Mouse (Mus musculus) limb, embryonic 15.5 days (tissue): ENCODE results near the gene Rnf111. TPM values are rescaled to one million over a fixed set of nuclear protein-coding genes. Genes with fewer than 3 reads are reported as not detected.

ENCODE experiments used
- ATAC-seq: fragments of 200-750 bp; cut with Nextera tagmentation; 2 replicates; pipeline ENCODE4 v1.8.0; 2017; ENCODE audit warnings: low read depth, moderate TSS enrichment; ENCODE audit not compliant: insufficient number of reproducible peaks, low FRiP score, low TSS enrichment
- H3K27ac ChIP-seq: fragments of 300-500 bp; sonication (generic); 2 replicates; pipeline ENCODE4 v1.5.1; 2015; ENCODE audit warnings: moderate library complexity, mild to moderate bottlenecking, inconsistent platforms
- H3K27me3 ChIP-seq: fragments of 300-500 bp; sonication (generic); 2 replicates; pipeline ENCODE4 v1.6.1; 2015; ENCODE audit warnings: inconsistent platforms
- H3K36me3 ChIP-seq: fragments of 300-500 bp; sonication (generic); 2 replicates; pipeline ENCODE4 v1.6.1; 2015; ENCODE audit warnings: inconsistent platforms
- H3K4me1 ChIP-seq: fragments of 300-500 bp; sonication (generic); 2 replicates; pipeline ENCODE4 v1.6.1; 2015; ENCODE audit warnings: inconsistent platforms
- H3K4me2 ChIP-seq: fragments of 300-500 bp; sonication (generic); 2 replicates; pipeline ENCODE4 v1.6.1; 2015; ENCODE audit warnings: mild to moderate bottlenecking, inconsistent platforms
- H3K4me3 ChIP-seq: fragments of 300-500 bp; sonication (generic); 2 replicates; pipeline ENCODE4 v1.5.1; 2015; ENCODE audit warnings: mild to moderate bottlenecking, inconsistent platforms
- H3K9ac ChIP-seq: fragments of 300-500 bp; sonication (generic); 2 replicates; pipeline ENCODE4 v1.6.1; 2015; ENCODE audit warnings: inconsistent platforms
- H3K9me3 ChIP-seq: fragments of 300-500 bp; sonication (generic); 2 replicates; pipeline ENCODE4 v1.6.1; 2016; ENCODE audit warnings: inconsistent platforms
- WGBS: fragments of 180-500 bp; shearing (Covaris S2); methylation state at CpG from one replicate; pipeline ENCODE4 v1.1.7; 2015; 5-methylcytosine and 5-hydroxymethylcytosine counted together
- polyA plus RNA-seq: library from polyadenylated mRNA; unstranded; fragments of >200 nt; fragmentation: Nextera tagmentation; extraction: Ambion mirVana; gene quantifications from 2 replicates; pipeline ENCODE4 v1.2.1, GENCODE M21; 2015

The Rnf111 gene
- polyA plus RNA-seq, 1 experiment from 2014 or later: 25.5 TPM

- WGBS: 56% methylated on average over 12 of the region's 12 CpGs
- no peak overlapping the region for H3K27ac ChIP-seq
- no peak overlapping the region for H3K4me2 ChIP-seq
- no peak overlapping the region for H3K4me3 ChIP-seq
- peaks cover 24% of the 10 kb centered on the region for H3K36me3 ChIP-seq
- H3K4me1 ChIP-seq: peaks cover 11% of the 10 kb centered on the region
- ATAC-seq: no peak
- H3K9me3 ChIP-seq: no peaks in the 10 kb centered on the region
- H3K27me3 ChIP-seq: no peaks in the 10 kb centered on the region
- H3K9ac ChIP-seq: no peak overlapping the region
These were observed 111.6 kb downstream of the Rnf111 start for GRCm38 (mm10) chr9:70391660-70392562.

- H3K36me3 ChIP-seq: peaks cover 25% of the 10 kb centered on the region
- no peak for ATAC-seq
- no peaks in the 10 kb centered on the region for H3K27me3 ChIP-seq
- H3K4me2 ChIP-seq: no peak overlapping the region
- no peak overlapping the region for H3K4me3 ChIP-seq
- WGBS: 95% methylated on average over 5 of the region's 5 CpGs
- H3K4me1 ChIP-seq: peaks cover 15% of the 10 kb centered on the region
- H3K9ac ChIP-seq: no peak overlapping the region
- H3K27ac ChIP-seq: no peak overlapping the region
- H3K9me3 ChIP-seq: no peaks in the 10 kb centered on the region
These were observed 112.5 kb downstream of the Rnf111 start for GRCm38 (mm10) chr9:70391042-70391441.

GRCm38 (mm10) chr9:70389548-70389947, 114.0 kb downstream of the Rnf111 start:
- Histone ChIP-seq H3K27ac (peak overlapping the region; percentile 63; the same call in 1 of the 2 replicates), H3K9ac (no peak overlapping the region)
- peak; percentile 65; the same call in 1 of the 2 replicates for ATAC-seq

GRCm38 (mm10) chr9:70387410-70388119, 116.0 kb downstream of the Rnf111 start:
- no peak overlapping the region for H3K9ac ChIP-seq
- 76% methylated on average over 4 of the region's 4 CpGs for WGBS
- no peak overlapping the region for H3K27ac ChIP-seq
- H3K4me3 ChIP-seq: no peak overlapping the region
- H3K27me3 ChIP-seq: no peaks in the 10 kb centered on the region
- H3K36me3 ChIP-seq: peaks cover 30% of the 10 kb centered on the region
- peaks cover 13% of the 10 kb centered on the region for H3K4me1 ChIP-seq
- no peak overlapping the region for H3K4me2 ChIP-seq
- H3K9me3 ChIP-seq: no peaks in the 10 kb centered on the region
- no peak for ATAC-seq

More at GRCm38 (mm10) chr9:70389548-70389947, 114.0 kb downstream of the Rnf111 start:
- Histone ChIP-seq H3K4me3 (no peak overlapping the region), H3K27me3 (no peaks in the 10 kb centered on the region), H3K4me2 (no peak overlapping the region), H3K9me3 (no peaks in the 10 kb centered on the region), H3K4me1 (peaks cover 15% of the 10 kb centered on the region), H3K36me3 (peaks cover 27% of the 10 kb centered on the region)
- 46% methylated on average over 3 of the region's 3 CpGs for WGBS

GRCm38 (mm10) chr9:70384958-70385728, 118.4 kb downstream of the Rnf111 start:
- H3K9me3 ChIP-seq: no peaks in the 10 kb centered on the region
- WGBS: 82% methylated on average over 18 of the region's 18 CpGs
- H3K27me3 ChIP-seq: no peaks in the 10 kb centered on the region
- peaks cover 8% of the 10 kb centered on the region; the same call in 1 of the 2 replicates for H3K4me1 ChIP-seq
- H3K36me3 ChIP-seq: peaks cover 40% of the 10 kb centered on the region
- no peak overlapping the region for H3K4me2 ChIP-seq
- ATAC-seq: no peak
- H3K4me3 ChIP-seq: no peak overlapping the region
- no peak overlapping the region for H3K9ac ChIP-seq
- no peak overlapping the region for H3K27ac ChIP-seq

GRCm38 (mm10) chr9:70384494-70384893, 119.0 kb downstream of the Rnf111 start:
- Histone ChIP-seq H3K9ac (no peak overlapping the region), H3K4me2 (no peak overlapping the region), H3K9me3 (no peaks in the 10 kb centered on the region), H3K27me3 (no peaks in the 10 kb centered on the region), H3K4me3 (no peak overlapping the region), H3K4me1 (0 out of 2 replicates have a peak, but pooled peaks cover 5% of the 10 kb centered on the region), H3K36me3 (peaks cover 41% of the 10 kb centered on the region), H3K27ac (no peak overlapping the region)
- no peak for ATAC-seq
- 94% methylated on average over 4 of the region's 4 CpGs for whole genome bisulfite sequencing

GRCm38 (mm10) chr9:70383750-70384149, 119.8 kb downstream of the Rnf111 start:
- Histone ChIP-seq H3K27me3 (no peaks in the 10 kb centered on the region), H3K4me2 (no peak overlapping the region), H3K9ac (no peak overlapping the region), H3K4me3 (no peak overlapping the region), H3K9me3 (no peaks in the 10 kb centered on the region), H3K4me1 (0 out of 2 replicates have a peak, but pooled peaks cover 5% of the 10 kb centered on the region), H3K36me3 (peaks cover 43% of the 10 kb centered on the region), H3K27ac (no peak overlapping the region)
- WGBS: 61% methylated on average over 10 of the region's 10 CpGs
- no peak for ATAC-seq

- Histone ChIP-seq H3K27ac (no peak overlapping the region), H3K36me3 (peaks cover 59% of the 10 kb centered on the region), H3K9me3 (no peaks in the 10 kb centered on the region), H3K4me3 (no peak overlapping the region), H3K9ac (no peak overlapping the region), H3K4me1 (0 out of 2 replicates have a peak, but pooled peaks cover 5% of the 10 kb centered on the region), H3K27me3 (no peaks in the 10 kb centered on the region), H3K4me2 (no peak overlapping the region)
- ATAC-seq: no peak
- WGBS: 70% methylated on average over 12 of the region's 12 CpGs
These were observed 121.4 kb downstream of the Rnf111 start for GRCm38 (mm10) chr9:70382091-70382490.

- ATAC-seq: no peak
- no peak overlapping the region for H3K9ac ChIP-seq
These were observed 123.7 kb downstream of the Rnf111 start for GRCm38 (mm10) chr9:70379502-70380467.

More at GRCm38 (mm10) chr9:70379502-70380467, 123.7 kb downstream of the Rnf111 start:
- no peaks in the 10 kb centered on the region for H3K4me1 ChIP-seq
- no peak overlapping the region for H3K4me3 ChIP-seq
- WGBS: 66% methylated on average over 7 of the region's 7 CpGs
- peaks cover 55% of the 10 kb centered on the region for H3K36me3 ChIP-seq
- H3K9me3 ChIP-seq: no peaks in the 10 kb centered on the region
- H3K27me3 ChIP-seq: no peaks in the 10 kb centered on the region
- H3K27ac ChIP-seq: no peak overlapping the region
- no peak overlapping the region for H3K4me2 ChIP-seq
